Mouse (Mus musculus) telencephalon, adult 2 months (tissue): ENCODE measurements around the gene Dand5.

ENCODE experiments used
- DNase-seq: peaks from one replicate; pipeline ENCODE4 v3.0.0-alpha.2; 2011; ENCODE audit warnings: low read depth, low spot score

The Dand5 gene

GRCm38 (mm10) chr8:84799999-84800831, 22.4 kb downstream of the Dand5 start, which contains the start of gene Nfix:
TSS of gene Nfix (minus strand) at chr8:84800344.
- DNase-seq: no peak

- no peak for DNase-seq
These were observed 23.3 kb downstream of the Dand5 start for GRCm38 (mm10) chr8:84799136-84799931.

DNA sequence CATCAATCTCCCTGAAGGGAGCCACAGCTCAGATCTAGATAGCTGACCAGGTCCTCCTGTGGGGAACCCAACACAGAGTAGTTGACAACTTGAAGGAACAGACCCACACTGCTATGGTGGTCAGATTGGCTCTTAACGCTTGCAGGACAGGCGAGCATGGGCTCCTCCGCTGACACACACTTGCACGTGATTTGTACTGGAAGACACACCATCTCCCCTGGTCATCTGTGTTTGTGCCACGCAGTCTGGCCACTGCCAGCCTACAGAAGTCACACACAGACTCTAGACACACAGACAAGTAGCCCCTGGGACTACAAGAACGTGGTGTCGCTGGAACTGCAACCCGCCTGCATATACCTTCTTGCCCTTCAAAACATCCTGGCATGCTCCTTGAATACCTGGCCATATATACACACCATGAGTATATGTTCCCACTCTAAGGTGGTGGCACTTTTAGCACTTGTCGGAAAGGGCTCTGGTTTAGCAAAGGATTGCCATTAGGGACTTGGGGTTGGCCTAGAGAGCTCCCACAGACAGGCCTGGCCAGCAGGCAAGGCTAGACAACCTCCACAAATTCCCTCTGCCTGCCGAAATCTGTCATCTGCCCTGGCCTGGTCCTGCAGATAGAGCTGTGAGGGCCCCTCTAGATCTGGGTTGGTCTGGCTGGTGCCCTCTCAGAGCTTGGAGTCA, 24.0 kb downstream of the Dand5 start:
- no peak for DNase-seq

DNA sequence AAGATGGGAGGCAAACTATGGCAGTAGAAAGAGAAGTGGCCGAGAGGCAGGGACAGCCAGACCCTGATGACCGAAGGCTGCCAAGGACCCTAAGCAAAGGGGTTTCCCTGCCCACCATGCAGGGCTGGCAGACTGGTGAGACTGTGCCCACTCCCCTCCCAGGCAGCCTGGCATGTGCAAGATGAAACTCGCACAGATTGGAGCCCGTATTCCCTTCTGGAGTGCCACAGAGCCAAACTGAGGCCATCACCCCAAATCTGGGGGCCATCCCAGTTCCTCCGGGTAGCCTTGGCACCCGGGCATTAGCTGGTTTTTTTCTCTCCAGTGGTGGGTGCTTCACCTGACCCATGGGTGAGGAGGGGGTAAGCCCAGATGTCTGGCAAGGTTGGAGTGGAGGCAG, 24.7 kb downstream of the Dand5 start:
- no peak for DNase-seq

DNA sequence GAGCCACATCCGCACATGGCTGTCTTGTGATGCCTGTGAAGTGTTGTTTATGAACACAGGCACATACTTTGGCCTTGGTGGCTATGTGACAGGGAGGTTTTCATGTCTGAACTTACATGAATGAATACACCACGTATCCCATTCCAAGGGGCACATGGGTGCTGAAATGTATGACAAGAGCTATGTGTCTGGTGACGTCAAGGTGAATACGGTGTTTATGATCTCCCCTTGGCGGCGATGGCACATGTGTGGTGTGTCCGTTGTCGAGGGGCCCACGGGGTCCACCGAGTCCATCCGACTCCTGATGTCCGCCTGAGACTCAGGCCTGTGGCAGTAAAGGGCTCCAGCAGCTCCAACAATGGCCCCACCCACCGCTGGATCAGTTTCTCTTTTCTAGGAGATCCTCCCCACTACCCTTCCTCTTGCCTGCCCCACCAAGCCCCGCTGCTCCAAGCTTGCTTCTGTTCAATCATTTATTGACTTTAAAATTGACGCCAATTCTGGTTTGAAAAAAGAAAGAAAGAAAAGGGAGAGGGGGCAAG, 25.3 kb downstream of the Dand5 start:
- DNase-seq: no peak

GRCm38 (mm10) chr8:84794486-84794885, 28.1 kb downstream of the Dand5 start:
- no peak for DNase-seq

GRCm38 (mm10) chr8:84793791-84794485, 28.7 kb downstream of the Dand5 start:
- peak; percentile 87 for DNase-seq

- no peak for DNase-seq
These were observed 29.5 kb downstream of the Dand5 start for GRCm38 (mm10) chr8:84793134-84793533.

DNA sequence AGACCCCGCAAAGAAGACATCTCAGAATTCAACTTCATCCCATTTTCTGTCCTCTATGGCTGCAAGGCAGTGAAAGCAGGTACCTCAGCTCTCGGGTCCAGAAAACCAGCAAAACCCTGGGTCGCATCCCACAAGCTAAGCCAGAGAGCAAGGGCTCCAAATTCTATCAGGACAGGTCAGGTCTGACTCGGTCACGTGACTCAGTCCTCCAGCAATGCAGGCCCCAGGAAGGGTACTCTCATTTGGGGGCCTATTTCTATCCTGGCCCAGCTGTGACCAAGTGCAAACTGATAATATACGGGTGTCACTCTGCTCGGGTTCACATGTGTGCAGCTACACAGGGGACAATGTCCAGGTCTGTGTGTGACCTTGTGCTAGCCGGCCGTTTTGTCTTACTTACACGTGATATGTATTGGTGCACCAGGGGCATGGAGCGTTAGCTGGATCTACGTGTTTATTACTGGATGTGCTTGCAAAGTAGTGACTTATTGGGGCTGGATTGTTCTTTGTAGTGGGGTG, 30.1 kb downstream of the Dand5 start:
- no peak for DNase-seq

DNA sequence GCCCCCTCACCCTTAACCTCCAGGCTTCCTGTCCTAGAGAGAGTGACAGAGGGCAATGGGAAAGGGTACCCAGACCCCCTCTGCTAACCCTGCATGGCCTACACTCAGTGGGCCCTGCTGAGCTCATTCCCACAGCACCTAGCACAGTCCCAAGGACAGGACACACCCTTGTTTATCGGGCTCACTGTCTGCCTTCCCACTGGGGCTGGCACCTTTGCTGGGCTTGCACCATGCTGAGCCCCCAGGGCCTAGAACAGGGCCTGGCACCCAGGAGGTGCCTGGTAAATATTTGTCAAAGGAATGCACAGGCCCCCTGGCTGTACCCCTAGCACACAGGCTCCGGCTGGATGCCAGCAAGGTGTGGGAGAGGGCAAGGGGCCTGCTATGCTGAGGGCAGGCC, 32.1 kb downstream of the Dand5 start:
- DNase-seq: no peak

DNA sequence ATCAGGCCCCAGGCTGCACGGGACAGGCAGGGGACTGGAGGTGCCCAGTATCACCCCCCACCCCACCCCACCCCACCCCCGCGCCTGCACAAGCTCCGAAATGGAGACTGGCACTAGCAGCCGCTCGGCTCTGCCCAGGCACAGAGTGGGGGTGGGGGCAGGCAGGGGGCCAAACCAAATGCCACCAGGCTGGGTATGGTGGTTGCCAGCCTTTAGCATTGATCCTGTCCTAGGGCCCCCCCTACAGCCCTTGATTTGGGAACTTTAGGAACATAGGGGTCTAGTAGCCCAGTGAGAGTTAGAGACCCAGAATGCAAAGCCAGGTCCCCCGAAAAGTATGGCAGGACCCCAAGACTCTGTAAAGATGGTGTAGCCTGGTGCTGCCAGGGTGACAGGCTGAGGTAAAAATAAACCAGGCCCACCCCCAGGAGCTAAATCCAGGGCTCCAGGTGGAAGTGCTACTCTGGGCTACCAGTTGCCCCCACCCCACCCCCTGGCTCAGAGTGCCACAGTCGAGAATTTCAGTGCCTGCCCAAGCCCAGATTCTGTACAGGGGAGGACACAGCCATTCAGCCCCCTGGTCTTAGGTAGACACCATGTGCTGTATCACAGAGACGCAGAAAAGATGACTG, 32.7 kb downstream of the Dand5 start:
- no peak for DNase-seq

DNA sequence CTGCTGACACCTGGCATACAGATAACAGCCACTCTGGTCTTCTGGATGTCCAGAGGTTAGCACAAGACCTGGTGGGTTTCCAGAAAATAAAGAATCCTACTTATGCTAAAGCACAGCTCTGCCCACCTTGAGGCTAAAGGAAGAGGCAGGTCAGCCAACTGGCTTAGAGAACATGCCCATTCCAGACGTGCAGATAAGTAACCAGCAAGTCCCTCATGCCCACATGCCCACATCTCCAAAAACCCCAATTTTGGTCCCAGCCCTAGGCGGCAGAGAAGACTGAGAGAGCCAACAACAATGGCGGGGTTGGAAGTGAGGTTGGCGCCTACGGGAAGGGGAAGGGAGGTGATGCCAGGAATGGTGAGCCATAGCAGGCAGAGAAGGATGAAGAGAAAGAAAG, 33.3 kb downstream of the Dand5 start:
- DNase-seq: no peak

- no peak for DNase-seq
These were observed 33.7 kb downstream of the Dand5 start for GRCm38 (mm10) chr8:84788896-84789295.

GRCm38 (mm10) chr8:84787523-84788302, 34.9 kb downstream of the Dand5 start:
- DNase-seq: no peak

DNA sequence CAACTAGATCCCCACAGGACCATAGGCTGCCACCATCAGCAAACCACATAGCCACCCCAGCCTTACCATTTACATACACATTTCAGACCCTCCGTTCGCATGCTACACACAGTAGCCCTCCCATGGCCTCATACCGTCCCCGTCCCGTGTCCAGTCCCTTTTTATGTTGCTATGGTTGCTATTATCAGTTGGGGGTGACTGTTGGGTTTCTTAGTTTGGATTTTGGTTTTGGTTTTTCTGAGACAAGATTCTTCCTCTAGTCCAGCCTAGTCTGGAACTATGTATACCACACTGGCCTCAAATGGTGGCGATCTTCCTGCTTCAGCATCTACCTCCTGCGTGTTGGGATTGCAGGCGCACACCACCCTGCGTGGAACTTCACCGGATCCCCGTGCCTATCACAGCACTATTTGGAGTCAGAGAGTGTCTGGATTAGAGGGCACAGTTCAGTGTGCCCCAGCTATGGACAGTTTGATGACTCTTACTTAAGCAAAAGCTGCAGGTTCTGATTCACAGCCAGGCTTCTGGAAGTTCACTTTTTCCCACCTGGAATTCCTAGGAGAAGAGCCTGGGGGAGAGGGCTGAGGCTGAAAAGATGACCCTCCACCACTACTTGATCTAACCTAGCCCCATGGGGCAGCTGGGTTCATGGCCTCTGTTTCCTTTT, 35.7 kb downstream of the Dand5 start:
- DNase-seq: no peak

- DNase-seq: no peak
These were observed 36.6 kb downstream of the Dand5 start for GRCm38 (mm10) chr8:84785756-84786677.

DNA sequence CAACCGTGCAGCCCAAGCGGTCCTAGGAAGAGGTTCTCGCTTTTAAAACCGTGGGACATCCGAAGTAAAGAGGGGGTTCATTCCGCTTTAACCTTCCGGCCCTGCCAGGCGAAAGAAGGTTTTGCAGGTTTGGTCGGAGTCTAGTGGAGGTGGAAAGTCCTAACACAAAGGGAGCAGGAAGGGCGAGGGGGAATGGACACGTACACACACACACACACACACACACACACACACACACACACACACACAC, 37.2 kb downstream of the Dand5 start:
- DNase-seq: no peak

DNA sequence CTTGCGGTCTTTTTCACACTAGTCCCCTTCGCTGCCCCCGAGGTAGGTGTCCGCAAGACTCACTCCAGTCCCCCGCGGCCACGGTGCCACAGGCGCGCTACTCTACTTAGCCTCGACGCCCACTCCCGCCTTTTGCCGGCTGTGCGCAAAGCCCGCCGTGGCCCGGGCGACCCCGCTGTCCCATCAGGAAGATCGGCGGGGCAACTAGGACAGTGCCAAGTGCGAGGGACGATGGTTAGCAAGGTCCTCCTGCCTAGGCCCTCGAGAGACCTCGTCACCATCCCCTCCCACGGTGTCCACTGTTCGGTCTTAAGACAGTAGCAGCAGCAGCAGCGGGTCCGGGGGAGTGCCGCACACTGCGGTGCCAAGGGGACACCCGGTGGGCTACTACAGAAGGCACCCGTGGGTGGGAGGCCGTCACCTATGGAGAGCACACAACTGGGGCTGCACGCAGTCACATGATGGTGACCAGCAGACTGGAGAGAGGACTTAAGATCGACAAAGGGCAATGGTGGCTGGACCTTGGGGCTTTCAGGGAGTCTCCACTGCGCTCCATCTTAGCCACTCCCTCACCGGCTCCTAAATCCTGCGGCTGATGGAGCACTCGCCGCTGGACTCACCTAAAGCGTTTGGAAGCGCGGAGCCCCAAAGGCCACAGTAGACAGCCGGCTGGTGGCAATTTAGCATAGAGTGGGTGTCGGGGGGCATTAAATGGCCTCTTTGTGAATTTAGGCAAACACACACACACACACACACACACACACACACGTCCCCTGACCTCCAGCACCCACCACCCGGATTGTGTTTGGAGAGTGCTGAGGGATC, 37.7 kb downstream of the Dand5 start:
- no peak for DNase-seq
